Mouse (Mus musculus) C2C12 (cell line): ENCODE data around the gene Gm17651. TPM values are rescaled to one million over a fixed set of nuclear protein-coding genes. Genes with fewer than 3 reads are reported as not detected.

Experiments
- H3K27me3 ChIP-seq: one replicate; pipeline ENCODE4 v1.6.1; 2011; ENCODE audit not compliant: control insufficient read depth, insufficient read depth, insufficient read length
- H3K36me3 ChIP-seq: one replicate; pipeline ENCODE4 v1.6.1; 2011; ENCODE audit not compliant: control insufficient read depth, insufficient read depth
- H3K4me3 ChIP-seq: one replicate; pipeline ENCODE4 v1.5.1; 2011; ENCODE audit warnings: mild to moderate bottlenecking, control low read depth; ENCODE audit not compliant: poor library complexity, insufficient read depth, severe bottlenecking
- H3K79me2 ChIP-seq: one replicate; pipeline ENCODE4 v1.6.1; 2011; ENCODE audit not compliant: control insufficient read depth, insufficient read depth
- H3K79me3 ChIP-seq: one replicate; pipeline ENCODE4 v1.6.1; 2011; ENCODE audit warnings: low read depth, control low read depth
- H3ac ChIP-seq: one replicate; pipeline ENCODE3; 2011; ENCODE audit warnings: low read depth; ENCODE audit not compliant: control insufficient read depth, insufficient read length
- CEBPB ChIP-seq: IDR thresholded peaks from one replicate; pipeline ENCODE4 v1.6.1; 2011; ENCODE audit warnings: low read depth, mild to moderate bottlenecking, control low read depth, moderate library complexity
- CTCF ChIP-seq: IDR thresholded peaks from one replicate; pipeline ENCODE4 v1.5.1; 2011; ENCODE audit not compliant: control insufficient read depth, insufficient read depth, insufficient read length
- FOSL1 ChIP-seq: IDR thresholded peaks from one replicate; pipeline ENCODE4 v1.8.0; 2011; ENCODE audit warnings: mild to moderate bottlenecking, low read length; ENCODE audit not compliant: poor library complexity, insufficient read depth, severe bottlenecking
- MAX ChIP-seq: IDR thresholded peaks from one replicate; pipeline ENCODE4 v1.6.1; 2011; ENCODE audit warnings: mild to moderate bottlenecking, control low read depth
- MYOD1 ChIP-seq: IDR thresholded peaks from one replicate; pipeline ENCODE4 v1.6.1; 2011; ENCODE audit warnings: low read depth; ENCODE audit not compliant: control insufficient read depth, insufficient read length
- MYOG ChIP-seq: IDR thresholded peaks from one replicate; pipeline ENCODE4 v1.6.1; 2011; ENCODE audit not compliant: control insufficient read depth, insufficient read length; ENCODE audit errors: extremely low read depth
- USF1 ChIP-seq: IDR thresholded peaks from one replicate; pipeline ENCODE4 v1.6.1; 2011; ENCODE audit warnings: low read depth, mild to moderate bottlenecking, control low read depth, moderate library complexity
- polyA plus RNA-seq: library from polyadenylated mRNA; unstranded; fragments of >200 nt; fragmentation: generic; extraction: Trizol; gene quantifications from one replicate; pipeline ENCODE4 v1.2.1, GENCODE M21; 2012; ENCODE audit warnings: missing spikeins

Gene Gm17651
- polyA plus RNA-seq, 1 experiment, result not detected

GRCm38 (mm10) chr3:97691443-97692017 is 17.0 kb upstream of the Gm17651 start:
- Histone ChIP-seq H3K79me3 (no peaks in the 10 kb centered on the region), H3ac (no peak overlapping the region), H3K36me3 (peaks cover 6% of the 10 kb centered on the region), H3K79me2 (no peaks in the 10 kb centered on the region), H3K27me3 (no peaks in the 10 kb centered on the region), H3K4me3 (no peak overlapping the region)
- TF ChIP-seq FOSL1, result no peak
- TF ChIP-seq MYOD1, result no peak
- TF ChIP-seq MAX, result no peak

DNA sequence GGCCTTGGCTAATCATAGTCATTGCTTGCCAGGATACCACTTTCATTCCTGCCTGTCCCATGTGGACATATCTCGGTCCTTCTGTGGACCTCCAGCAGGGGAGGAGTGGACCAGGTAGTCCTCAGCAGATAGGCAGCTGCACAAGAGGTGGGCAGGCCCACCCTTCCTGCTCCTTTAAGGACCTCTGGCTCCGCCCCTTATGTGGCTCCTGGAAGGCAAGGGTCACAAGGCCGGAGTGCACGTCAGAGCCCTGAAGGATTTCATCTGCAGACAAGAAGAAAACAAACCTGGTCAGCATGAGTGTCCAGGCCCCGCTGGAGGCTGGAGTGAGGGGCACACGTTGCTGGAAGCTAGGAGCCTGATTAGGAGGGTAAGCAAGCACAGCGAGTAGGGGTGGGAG is 16.1 kb upstream of the Gm17651 start:
- Histone ChIP-seq H3ac (no peak overlapping the region), H3K27me3 (no peaks in the 10 kb centered on the region), H3K4me3 (no peak overlapping the region), H3K79me2 (no peaks in the 10 kb centered on the region), H3K36me3 (peaks cover 6% of the 10 kb centered on the region), H3K79me3 (no peaks in the 10 kb centered on the region)
- TF ChIP-seq FOSL1 (no peak), USF1 (no peak), MYOD1 (no peak), MAX (no peak), MYOG (no peak), CEBPB (no peak), CTCF (no peak)

DNA sequence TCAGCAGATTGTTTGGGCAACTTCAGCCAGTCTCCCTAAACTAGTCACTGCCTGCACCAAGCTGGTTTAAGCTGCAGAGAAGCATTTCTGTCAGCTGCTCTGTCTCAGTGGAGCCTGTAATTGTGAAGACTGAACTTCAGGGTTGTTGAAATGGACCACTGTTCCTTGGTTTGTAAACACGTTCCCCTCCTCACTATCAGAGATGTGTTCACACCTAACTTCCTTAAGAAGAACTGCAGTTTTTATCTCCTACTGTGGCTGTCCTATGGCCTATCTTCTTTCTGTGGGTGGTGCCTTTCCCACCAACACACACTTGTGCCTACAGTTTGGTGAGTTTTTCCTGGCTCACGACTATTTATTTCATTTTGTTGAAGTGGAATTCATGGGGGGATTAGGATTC is 14.8 kb upstream of the Gm17651 start:
- H3K4me3 ChIP-seq, result no peak overlapping the region
- TF ChIP-seq MAX, result no peak
- TF ChIP-seq USF1, result no peak
- no peak for TF ChIP-seq MYOG
- TF ChIP-seq CTCF, result no peak
- TF ChIP-seq MYOD1, result no peak
- no peak for TF ChIP-seq CEBPB
- TF ChIP-seq FOSL1, result no peak
- H3K79me3 ChIP-seq, result no peaks in the 10 kb centered on the region
- peaks cover 3% of the 10 kb centered on the region for H3K36me3 ChIP-seq
- no peaks in the 10 kb centered on the region for H3K79me2 ChIP-seq
- no peaks in the 10 kb centered on the region for H3K27me3 ChIP-seq
- H3ac ChIP-seq, result no peak overlapping the region

- no peak for TF ChIP-seq MAX
- TF ChIP-seq MYOD1, result no peak
- TF ChIP-seq USF1, result no peak
- no peak for TF ChIP-seq MYOG
- no peak for TF ChIP-seq CEBPB
- TF ChIP-seq FOSL1, result no peak
- no peak for TF ChIP-seq CTCF
- no peaks in the 10 kb centered on the region for H3K36me3 ChIP-seq
- no peaks in the 10 kb centered on the region for H3K79me2 ChIP-seq
- no peak overlapping the region for H3K4me3 ChIP-seq
- H3K79me3 ChIP-seq, result no peaks in the 10 kb centered on the region
- H3ac ChIP-seq, result no peak overlapping the region
- H3K27me3 ChIP-seq, result no peaks in the 10 kb centered on the region
Observed at GRCm38 (mm10) chr3:97686372-97687117, 12.1 kb upstream of the Gm17651 start.

GRCm38 (mm10) chr3:97683560-97684195 is 9.2 kb upstream of the Gm17651 start:
- H3ac ChIP-seq, result no peak overlapping the region
- no peaks in the 10 kb centered on the region for H3K79me2 ChIP-seq
- no peak overlapping the region for H3K4me3 ChIP-seq
- no peak for TF ChIP-seq MAX
- TF ChIP-seq CEBPB, result no peak
- no peak for TF ChIP-seq CTCF
- no peak for TF ChIP-seq MYOD1
- no peak for TF ChIP-seq USF1
- no peak for TF ChIP-seq MYOG
- no peak for TF ChIP-seq FOSL1
- H3K27me3 ChIP-seq, result no peaks in the 10 kb centered on the region
- H3K36me3 ChIP-seq, result no peaks in the 10 kb centered on the region
- H3K79me3 ChIP-seq, result no peaks in the 10 kb centered on the region

GRCm38 (mm10) chr3:97682576-97682975 is 8.1 kb upstream of the Gm17651 start:
- TF ChIP-seq MYOD1 (no peak), MYOG (no peak), FOSL1 (no peak), USF1 (no peak), MAX (no peak), CTCF (no peak), CEBPB (no peak)
- Histone ChIP-seq H3K4me3 (no peak overlapping the region), H3ac (no peak overlapping the region), H3K36me3 (no peaks in the 10 kb centered on the region), H3K79me2 (no peaks in the 10 kb centered on the region), H3K79me3 (no peaks in the 10 kb centered on the region), H3K27me3 (no peaks in the 10 kb centered on the region)
